Mouse (Mus musculus) CD8-positive naive resting alpha-beta T cell, adult 2 months (primary cell): ENCODE measurements around the gene 1700001P01Rik.

ENCODE experiments used
- DNase-seq, 2 experiments: peaks; one replicate each; pipeline ENCODE4 v3.0.0; 2022; ENCODE audit warnings: low read depth in 2 of 2, low spot score in 2 of 2

Gene 1700001P01Rik

DNA sequence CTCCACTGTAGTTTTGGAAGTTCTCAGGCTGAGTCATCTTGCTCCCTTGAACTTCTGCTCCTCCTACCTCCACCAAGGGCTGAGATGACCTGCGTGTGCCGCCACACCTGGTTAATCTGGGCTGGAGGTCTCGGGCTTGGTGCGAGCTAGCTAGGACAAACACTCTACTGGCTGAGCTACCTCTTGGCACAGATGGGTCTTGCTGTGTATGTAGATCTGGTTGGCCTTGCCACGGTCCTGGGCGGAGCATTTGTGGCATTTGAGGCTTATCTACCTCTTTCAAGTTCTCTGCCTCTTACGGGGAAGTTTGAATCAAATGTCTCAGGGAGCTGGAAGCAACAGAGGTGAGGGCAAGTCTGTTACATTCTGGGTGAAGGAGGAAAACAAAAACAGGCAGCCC, 34.6 kb upstream of the 1700001P01Rik start:
- peak; percentile 63 to 73 for DNase-seq

DNA sequence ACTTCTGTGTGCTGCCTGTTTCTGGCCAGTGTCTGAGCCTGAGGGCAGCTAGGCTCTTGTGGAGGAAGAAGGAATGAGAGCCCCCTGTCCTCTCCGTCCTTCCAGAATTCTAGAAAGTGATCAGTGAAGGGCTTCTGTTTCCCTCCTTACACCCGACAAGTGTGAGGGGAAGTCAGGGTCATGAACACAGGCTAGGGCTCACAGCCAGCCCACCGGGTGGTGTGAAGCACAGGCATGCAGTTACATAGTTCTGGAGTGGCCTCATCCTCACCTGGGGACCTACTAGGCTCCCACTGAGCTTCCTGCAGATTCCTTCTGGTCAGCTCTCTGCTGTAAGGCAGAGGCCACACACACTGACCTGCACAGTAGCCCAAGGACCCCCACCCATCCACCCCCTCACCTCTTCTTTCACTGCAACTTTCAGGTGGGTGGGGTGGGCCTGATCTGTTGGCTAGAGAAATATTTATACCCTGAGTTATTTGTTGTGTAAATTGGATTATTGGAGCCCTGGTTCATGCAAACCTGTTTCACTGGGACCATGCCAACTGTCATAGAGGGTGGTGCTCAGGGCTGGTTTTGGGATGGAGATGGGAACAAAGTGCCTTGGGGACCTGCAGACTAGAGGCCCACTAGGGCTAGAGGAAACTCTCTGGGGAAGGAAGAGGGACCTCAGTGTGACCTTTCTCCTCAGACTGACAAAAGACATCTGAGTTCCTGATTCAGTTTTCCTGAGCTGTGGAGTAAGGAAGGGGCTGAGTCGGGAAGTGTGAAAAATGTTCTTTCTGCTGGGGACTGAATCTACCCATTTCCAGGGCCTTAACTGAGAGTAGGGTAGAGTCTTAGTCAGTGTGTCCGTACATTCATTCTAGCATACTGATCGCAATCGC, 33.8 kb upstream of the 1700001P01Rik start:
- no peak for DNase-seq

DNA sequence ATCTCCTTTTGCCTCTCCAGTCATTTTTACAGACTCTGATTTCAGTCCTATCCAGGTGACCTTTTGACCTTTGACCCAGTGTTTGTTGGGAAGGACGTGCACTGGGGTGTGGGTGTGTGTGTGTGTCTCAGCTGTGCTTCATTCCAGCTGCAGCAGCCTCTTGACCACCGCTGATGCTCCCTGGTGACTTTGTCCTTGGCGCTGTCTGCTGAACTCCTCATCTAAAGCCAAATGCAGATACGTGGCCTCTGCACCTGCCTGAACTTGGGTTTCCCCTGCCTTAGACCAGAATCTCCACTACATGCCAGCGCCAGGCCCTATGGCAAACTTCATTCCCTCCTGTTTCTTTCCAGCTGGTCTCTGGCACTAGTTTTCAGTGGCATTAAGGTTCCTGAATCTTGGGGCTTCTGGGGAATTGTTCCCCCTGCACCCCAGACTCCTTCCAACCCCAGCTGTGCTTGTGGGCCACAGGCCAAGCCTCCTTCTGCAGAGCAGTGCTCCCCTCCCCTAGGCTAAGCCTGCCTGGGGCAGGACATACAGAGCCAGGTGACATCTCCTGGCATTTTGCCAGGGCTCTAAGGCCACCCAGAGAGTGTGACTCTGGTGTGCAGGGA, 33.0 kb upstream of the 1700001P01Rik start:
- DNase-seq: no peak

DNA sequence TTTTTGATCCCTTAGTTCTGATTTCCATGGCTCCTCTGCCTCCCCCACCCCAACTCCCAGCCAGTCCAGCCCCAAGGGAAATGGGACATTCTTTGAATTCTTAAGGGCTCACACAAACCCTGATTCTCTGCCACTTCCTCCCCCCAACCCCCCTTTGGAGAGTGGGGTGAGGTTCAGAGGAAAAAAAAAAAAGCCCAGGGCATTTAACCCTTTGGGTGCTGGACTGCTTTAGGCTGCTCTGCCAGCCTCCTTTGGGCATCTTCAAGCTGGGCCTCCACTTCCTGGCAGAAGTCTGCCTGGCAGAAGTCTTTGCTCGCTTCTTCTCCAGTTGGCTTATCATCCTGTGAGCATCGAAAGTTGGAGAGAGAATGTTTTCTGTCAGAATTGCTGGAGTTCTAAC, 32.4 kb upstream of the 1700001P01Rik start:
- peak in 1 of 2 experiments; percentile 50 for DNase-seq

DNA sequence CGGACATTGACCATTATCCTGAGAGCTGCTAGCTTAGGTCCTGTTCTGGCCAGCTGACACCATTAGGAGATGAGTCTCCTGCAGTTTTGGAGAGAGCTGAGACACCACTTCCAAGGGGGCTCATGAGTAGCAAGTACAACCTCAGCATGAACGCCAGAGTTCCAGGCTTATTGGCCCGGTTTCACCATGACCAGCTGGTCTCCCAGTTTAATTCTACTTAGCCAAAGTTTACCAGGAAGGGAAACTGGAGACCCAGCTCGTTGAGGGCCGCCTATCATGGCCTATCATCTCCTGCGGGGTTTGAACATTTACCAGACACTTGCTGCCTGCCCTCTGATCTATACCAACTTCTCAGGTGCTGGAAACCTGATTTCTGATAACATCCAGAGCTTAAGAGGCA, 31.9 kb upstream of the 1700001P01Rik start:
- no peak for DNase-seq

DNA sequence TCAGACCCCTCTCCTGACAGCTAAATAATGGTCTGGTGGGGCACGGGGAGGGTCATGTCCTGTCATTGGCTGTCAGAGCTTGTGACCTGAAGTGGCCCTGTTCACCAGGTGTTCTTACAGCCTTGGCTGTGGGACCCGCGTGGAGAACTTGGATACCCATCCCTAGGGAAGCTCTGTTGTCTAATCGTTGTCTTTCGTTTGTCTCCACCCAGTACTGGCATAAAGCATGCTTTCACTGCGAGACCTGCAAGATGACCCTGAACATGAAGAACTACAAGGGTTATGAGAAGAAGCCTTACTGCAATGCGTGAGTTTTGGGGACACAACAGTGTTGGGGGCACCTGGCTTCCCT, 30.9 kb upstream of the 1700001P01Rik start:
- no peak for DNase-seq

DNA sequence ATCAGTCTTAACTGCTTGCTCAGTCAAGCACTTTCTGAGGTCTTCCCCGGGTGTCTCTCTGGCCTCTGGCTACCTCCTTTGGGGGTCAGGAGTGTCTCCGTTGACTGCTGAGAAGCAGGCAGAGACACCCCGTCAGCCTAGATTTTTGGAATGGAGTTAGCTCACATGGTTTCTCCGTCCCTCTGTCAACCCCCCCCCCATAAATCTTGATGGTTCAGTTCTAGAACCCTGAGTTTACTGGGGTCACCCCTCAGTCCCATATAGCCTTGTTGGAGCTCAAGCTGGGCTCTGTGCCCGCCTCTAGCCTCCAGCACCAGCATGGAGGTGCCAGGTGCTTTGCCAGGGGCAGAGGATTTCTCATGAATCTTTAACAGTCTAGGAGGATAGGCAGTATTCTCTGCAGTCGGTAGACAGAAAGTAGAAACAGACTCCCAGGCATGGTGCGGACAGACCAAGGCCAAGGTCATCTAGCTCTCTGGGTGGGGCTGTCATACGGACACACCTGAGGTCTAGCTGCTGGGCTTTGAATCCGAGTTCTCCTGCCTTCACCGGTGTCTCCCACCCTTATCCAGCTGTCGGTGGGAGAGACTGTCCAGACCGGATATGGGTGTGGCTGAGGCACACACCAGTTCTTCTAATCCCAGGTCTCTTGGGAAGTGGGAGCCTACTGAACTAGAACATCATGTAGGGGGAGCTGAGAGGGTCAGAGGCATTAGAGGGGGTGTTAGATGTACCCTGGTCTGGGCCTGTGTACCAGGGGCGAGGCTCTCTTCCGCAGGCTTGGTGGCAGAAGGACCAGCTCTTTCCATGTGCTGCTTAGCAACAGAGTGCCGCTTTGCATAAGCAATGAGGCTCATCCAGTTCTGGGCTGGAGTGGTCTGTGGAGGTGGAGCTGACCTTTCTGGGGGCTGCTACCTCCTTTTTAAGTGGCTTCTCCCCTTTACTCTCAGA, 30.2 kb upstream of the 1700001P01Rik start:
- no peak for DNase-seq

DNA sequence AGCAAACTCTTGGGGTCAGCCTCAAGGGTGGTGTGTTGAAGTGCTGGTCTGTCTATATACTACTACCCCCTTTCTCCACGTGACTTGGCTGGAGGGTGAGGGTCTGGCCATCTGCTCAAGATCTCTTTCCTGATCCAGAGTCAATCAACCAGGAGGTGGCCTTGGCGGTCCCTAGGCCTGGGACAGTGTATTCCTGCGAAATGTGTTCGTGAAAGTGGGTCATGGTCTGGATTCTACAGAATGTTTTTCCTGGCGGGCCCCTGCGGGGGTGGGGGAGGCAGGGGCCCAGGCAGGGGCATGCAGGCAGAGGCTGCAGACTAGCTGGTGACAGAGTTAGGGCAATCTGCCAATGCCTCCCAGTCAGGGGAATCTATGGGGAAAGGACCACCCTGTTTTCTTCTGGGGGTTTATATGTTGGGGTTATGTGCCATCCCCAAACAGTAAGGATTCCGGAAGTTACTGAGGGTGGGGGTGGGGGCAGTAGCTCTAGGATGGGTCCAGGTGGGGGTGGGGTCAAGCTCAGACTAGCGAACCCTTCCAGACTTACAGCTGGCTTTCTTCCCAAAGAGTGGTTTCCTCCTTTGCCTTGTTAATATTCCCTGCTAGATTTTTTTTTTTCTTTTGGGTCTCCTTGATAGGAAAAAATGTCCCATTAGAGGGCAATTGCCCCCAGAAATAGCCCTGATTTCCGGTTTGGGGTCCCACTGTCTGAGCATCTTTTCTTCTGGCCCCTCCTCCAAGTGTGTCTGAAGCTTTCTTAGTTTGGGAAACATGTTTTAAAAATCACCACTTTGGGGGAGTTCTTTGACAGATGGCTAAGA, 29.3 kb upstream of the 1700001P01Rik start:
- no peak for DNase-seq

DNA sequence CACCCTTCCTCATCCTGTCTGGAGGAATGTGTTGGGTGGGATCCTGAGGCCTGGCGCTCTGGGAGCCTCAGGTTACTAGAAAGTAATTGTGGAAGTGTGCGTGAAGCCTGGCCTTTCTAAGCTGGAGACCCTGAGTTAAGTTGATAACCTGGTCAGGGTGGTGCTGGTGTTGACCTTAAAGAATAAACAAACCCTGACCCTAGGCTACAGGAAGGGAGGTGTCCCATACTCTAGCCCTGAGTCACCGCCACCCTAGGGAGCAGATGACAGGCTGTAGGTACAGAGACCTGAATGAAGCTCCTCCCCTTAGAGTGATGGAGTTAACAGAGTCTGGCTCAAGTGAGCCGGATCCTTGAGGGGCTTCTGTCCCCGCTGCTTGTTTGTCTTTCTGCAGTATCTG, 28.1 kb upstream of the 1700001P01Rik start:
- no peak for DNase-seq

DNA sequence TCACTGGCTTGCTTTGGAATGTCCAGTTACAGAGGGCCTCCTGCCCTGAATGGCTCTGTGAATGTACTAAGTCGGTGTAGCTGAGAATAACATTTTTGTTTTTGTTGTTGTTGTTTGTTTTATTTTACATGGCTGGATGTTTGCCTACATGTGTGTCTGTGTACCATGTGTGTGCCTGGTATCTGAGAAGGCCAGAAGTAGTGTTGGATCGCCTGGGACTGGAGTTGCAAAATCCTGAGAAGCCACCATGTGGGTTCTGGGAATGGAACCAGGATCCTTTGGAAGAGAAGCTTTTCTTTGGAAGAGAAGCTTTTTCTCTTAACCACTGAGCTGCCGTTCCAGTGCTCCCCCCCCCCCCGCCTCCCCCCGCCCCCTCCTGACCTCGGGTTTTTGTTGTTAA, 26.8 kb upstream of the 1700001P01Rik start:
- no peak for DNase-seq

DNA sequence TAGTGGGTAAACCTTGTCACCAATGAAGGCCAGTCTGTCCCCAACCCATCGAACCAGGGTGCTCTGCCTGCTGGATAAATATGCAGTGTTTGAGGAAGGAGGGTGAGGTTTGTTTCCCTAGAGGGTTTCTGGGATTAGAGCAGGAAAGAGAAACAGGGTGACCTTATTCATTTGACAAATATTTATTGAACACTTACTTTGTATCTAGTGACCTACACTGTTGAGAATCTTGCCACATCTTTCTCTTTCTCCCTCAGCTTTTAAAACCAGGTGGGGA, 26.4 kb upstream of the 1700001P01Rik start:
- no peak for DNase-seq

DNA sequence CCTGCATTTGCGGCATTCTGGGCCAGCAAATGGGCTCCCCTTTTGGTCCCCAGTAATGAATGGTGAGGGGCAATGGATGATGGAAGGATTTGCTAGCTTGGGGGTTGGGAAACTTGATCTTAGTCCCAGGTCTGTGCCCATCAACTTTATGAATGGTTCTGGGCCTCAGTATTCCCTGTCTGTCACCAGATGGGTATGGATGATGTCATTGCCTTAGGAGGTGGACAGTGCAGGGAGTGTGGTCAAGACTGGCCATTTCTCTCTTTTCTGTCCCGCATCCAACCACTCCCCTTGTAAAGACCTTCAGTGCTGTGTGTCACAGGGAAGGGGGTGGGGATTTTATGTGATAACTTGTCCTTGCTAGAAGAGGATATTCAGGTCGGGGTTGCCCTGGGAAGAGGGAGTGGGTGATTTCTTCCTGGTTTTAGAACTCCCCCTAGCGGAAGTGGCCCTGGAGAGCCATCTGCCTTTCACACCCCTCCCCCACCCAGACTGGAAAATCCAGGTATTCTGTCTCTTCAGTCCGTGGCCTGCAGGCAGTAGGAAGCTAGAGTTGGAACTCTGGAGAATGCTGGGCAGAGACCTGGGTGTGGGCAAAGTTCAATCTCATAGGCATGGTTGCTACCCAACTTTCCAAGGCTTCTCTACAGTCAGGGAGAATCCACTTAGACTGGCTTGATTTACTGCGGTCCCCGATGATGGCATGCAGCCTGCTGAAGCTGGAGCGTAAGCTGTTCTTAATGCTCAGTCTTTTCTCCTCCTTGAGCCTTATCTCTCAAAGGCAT, 25.9 kb upstream of the 1700001P01Rik start:
- no peak for DNase-seq

DNA sequence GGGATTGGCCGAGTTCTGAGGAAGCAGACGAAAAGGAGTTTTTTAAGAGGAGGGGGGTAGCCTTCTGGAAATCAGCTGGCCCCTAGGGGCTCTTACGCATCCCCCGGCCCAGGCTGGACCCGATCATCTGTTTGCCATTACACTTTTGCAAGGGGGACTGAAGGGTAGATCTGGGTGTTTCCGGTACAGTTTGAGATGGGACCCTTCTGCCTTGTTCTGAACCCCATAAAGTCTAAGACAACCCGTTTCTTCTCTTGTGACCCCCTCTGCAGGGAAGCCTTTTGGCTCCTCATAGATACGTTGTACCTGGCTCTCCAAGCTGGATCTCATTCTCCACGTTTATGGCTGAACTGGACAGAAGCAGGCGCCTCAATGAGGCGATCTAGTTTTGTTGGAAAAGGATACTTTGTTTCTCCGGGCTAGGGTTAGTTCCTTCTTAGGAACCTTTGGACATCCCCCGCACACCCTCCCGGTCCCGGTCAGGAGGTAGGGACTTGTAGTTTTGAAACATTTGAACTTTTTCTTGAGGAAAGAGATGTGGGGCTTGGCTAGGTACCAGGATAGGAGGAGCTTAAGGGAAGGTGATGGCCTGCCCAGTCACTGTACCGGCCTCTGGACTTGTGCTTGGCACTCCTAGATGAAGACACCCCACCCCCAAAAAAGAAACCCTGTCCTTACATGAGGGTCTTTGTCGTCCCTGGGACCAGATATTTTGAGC, 25.1 kb upstream of the 1700001P01Rik start:
- peak in 1 of 2 experiments; percentile 23 for DNase-seq

DNA sequence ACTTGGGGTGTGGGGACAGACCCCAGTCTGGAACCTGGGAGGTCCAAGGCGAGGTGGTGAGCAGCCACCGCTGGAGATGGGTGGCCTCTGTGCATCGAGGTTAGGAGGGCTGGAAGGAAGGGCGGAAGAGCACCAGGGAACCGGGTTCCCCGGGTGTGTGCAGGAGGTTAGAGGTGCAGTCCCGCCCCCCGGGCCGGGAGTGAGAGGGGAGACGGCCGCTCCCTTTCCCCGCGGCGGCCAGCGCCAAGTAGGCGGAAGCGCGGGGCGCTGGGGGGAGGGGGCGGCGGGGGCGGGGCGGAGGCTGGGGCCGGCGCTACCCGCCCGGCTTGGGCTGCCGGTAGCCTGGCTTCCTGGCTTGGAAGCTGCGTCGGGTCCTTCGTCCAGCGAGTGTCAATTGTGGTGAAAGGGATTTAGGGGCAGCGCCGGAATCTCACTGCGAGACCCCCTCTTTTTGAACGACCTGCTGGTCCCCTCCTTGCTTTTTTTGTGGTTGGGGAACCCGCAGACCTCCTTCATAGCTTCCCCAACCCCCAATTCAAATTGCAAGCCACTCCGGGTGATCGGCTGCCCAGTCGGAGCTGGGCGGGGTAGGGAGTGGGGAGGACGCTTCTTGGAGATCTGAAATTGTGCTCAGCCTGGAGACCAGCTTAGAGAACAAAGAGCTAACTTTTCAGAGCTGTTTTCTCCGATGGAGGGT, 24.4 kb upstream of the 1700001P01Rik start:
- DNase-seq: peak; percentile 46 to 60

DNA sequence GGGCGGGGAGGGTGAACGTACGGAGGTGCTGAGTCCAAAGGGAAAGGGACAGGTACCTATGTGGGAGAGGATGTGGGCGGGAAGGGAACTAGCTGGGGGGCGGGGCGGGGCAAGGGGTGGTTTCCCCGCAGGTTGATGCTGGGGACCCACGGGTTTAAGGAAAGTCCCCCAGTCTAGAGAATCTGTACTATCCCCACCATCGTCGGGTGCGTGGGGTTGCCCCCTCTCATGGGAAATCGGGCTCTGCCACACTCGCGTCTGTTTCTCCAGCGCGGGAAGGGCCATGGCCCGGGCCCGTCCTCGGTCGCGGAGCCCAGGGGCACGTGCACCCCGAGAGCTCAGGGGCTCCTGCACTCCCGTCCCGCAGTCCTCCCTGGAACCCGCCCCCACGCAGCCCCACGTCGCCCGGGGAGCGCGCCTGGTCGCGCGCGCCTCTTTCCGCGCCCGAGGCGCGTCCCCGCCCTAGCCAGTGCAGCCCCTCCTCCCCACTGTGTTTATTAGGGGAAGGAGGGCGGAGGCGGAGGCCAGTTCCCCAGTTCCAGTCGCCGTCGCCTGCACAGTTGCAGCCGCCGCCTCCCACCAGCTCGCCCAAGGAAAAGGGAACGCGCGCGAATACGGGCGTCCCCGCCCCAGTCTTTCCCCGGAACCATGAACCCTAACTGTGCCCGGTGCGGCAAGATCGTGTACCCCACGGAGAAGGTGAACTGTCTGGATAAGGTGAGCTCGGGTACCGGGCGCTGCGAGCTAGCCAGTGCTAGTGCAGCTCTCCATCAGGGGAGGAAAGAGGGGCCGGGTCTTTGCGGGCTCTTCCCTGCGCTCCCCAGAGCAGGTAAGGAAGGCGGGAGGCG, 23.7 kb upstream of the 1700001P01Rik start:
- peak; percentile 70 to 73 for DNase-seq

DNA sequence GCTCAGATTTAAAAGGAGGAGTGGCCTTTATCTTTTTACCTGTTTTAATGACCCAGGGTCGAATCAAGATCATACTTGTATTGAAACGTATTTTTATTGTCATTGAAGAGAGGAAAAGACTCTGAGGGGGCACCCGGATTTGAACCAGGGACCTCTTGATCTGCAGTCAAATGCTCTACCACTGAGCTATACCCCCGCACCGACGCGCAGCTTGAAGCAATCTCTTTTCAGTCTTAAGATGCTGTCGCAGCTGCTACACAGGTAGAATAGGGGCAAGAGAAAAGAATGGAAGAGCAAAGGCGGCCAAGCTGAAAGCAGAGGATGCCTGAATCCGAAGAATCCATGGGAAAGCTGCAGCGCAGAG, 23.0 kb upstream of the 1700001P01Rik start, which contains the start of gene Lasp1:
Gene Lasp1, plus strand, starts transcription at position 219 of the 364 bp plus-strand sequence.
- peak; percentile 96 for DNase-seq

DNA sequence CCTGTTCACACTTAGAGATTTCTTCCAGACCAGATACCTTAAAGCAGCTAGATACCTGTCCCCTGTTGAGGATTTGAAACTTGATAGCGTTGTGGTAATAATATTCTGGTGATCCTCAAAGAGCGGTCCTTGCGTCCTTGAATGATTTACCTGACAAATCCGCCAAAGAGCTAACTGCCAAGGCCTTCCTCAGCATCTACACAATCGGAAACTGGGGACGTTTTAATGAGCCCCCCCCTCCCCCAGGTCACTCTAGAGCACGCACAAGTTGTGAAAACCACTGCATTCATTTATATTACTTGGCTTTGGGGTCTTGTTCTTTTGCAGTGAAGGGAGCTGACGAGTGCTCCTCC, 22.3 kb upstream of the 1700001P01Rik start:
- DNase-seq: no peak
